Mouse (Mus musculus): ENCODE data around the gene Ago4. TPM values are rescaled to one million over a fixed set of nuclear protein-coding genes. Genes with fewer than 3 reads are reported as not detected.
"Not testable (repeated sequence)": the region's sequence is repeated elsewhere in the genome, so short reads cannot be mapped to it uniquely, and the experiment has no call there.

Gene Ago4
- total RNA-seq (2021) = 6.4 and 8.8 TPM in 2 replicates
- long read RNA-seq, full-length matches to known transcripts = 2 of 6 reads
- long read RNA-seq, partial matches to known transcripts = 3 of 6 reads
- long read RNA-seq, other reads (novel, unspliced or antisense) = 1 of 6 reads

DNA sequence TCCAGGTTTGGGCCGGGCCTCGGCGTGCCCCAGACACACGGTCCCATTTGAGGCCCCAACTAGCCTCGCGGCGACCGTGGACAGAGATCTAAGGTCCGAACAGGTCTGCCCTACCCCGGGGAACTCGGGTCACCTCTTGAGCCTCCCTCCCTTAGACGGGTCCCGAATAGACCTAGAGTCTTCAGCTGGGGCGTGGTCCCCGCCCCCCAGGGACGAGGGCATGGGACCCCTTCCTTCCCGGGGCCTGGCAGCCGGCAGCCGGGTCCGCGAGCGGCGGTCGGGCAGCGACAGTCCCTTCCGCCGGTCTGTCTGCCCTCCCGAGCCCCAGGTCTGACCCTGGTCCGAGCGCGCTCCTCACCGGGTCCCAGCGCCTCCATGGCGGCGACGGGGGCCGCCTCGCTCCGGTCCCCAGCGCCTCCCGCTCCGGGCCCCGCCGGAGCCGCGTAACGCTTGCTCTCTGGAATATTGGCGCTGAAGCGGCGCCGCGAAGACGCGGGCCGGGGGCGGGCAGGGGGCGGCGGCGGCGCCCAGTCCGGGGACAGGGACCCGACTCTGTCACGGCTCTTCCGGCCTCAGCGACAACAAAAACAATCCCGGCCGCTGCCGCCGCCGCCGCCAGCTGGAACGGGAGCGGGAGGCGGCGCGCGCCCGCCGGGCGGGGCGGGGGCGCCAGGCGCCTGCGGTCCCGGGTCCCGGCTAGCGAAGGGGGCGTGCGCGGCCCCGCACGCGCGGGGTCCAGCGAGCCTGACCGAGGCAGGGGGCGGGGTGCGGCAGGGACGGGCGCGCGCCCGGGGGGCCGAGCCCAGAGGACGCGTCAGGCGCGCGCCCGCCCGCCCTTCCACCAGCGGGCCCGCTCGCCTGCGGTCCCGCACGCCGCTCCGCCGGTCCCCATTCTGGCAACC, at the start of gene Ago4:
Ago4 (minus strand) TSS at position 646 of the 902 bp plus-strand sequence.
- DNase-seq = peak; percentile 71

DNA sequence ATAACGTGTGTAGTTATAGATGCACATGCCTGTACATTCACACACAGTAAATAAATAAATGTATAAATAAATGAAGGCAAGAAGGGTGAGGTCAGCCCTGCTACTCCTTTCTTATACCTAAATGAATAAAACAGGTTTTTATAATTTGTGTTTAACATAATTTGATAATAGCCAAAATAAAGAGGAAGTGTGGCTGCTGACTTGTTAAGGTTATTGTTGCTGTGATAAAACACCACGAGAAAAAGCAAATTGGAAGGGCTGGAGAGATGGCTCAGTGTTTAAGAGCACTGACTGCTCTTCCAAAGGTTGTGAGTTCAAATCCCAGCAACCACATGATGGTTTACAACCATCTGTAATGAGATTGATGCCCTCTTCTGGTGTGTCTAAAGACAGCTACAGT, 45.8 kb upstream of the Ago4 start:
- no peak for DNase-seq

DNA sequence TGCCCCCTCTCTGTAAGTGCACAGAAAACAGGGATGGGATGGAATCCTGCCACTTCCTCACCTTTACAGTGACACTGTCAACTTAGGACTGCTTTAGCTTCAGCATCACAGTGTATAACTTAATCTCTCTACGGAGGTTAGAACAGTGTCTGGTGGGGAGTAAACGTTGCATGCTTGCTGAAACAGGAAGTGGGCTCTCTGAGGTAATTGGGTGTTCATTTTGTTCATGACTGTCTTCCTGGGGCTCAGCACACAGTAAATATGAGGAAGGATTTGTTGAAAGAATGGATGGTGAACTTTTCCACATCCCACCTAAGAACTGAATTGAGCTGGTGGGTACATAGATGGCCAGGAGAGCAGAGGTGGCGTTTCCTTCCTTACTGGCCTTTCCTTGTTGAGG, 44.6 kb upstream of the Ago4 start:
- DNase-seq = no peak

DNA sequence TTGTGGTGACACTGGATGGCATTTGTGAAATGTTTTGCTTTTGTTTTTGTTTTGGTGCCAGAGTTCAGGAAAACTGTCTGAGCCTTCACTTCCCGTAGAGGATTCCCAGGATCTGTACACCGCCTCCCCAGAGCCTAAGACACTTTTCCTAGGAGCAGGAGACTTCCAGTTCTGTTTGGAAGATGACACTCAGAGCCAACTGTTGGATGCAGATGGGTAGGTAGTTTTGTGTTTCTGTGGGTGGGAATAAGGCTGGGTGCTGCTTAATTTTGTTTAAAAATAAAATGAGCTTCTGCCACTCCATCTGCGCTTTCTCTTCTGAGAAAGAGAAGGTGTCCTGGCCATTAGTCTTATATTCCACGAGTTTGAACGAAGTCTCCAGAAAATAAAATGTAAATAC, 43.0 kb upstream of the Ago4 start:
- DNase-seq = no peak

DNA sequence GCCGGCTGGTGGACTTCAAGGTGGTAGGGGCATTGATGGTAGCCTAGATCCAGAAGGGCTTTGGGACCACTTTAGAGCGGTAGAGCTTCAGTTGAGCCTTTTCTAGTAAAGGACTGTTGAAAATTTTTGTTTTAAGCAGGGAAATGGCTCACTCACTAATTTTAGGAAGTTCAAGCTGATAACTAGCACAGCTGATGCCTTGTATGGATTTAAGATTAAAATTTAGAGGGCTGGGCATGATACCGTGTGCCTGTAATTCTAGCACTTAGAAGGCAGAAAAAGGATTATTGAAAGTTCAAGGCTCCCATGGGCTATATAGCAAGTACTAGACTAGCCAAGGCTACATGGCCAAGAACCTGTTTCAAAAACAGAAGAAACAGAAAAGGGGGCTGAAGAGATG, 36.5 kb upstream of the Ago4 start:
- no peak for DNase-seq

DNA sequence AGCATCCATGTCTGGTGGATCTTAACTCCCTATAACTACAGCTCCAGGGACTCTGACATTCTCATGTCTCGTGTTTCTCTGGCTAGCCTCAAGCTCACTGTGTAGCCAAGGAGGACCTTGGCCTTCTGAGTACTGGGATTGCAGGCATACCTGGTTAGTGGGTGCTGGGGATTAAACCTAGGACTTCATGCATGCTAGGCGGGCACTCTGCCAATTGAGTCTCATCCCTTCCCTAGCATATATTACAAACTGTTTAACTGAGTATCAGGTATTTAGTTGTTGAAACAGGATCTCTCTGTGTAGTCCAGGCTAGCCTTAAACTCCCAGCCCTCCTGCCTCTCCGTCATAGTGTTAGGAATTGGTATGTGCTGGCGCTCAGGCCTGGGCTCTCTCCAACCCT, 34.0 kb upstream of the Ago4 start:
- no peak for DNase-seq

DNA sequence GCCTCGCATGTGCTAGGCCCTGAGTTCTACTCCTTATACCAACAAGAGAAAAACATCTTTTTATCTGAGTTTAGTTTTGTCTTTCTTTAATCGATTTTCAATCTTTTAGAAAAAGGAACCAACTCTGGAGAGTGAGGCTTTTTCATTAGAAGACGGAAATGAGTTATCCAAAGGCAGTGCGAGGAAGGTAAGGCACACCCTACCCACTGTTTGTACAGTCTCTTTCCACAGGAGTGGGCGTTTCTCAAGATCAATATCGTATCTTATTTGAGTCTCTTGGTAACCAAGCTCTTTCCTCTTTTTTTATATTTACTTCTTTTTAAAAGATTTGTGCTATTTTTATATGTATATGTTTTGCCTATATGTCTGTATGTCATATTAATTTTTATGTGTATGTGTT, 30.5 kb upstream of the Ago4 start:
- DNase-seq = no peak

DNA sequence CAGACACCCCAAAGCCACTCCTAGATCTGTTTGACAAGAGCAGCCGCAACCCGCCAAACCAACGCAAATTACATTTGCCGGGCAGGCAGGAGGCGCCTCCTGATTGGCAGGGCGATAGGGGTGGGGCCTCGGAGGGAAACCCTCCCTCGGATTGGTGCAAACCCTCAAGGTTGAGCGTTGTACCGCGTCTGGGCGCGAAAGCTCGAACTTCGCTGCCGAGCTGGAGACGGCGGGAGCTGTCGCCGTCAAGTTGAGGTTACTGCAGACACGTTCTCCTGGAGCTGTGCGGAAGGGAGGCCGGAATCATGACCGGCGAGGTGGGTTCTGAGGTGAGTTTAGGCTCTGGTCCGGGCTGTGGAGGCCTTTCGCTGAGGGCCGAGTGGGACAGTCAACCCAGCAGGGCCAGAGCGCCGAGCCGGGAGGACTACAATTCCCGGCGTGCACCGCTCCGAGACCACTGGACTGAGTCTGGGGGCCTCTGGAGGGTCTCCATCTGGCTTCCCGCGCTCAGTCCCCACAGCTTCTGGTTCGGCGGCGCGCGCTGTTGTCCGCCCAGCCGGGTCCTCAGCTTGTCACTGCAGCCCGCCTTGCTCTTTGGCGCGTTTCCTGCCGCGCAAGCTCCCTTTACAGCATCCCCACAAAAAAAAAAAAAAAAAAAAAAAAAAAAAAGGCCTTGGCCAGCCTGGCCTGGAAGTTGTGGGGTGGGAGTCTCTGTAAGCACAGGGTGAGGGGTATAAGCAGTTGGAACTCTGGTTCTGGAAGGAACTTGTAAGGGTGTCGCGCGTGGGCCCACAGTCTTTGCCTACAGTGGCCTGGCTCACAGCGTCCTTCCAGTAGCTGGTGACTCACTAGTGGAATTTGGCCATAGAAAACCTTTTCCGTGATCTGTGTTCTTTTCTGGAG, 23.8 kb upstream of the Ago4 start, which contains the start of gene Clspn:
Clspn (plus strand) TSS at position 127 of the 903 bp plus-strand sequence.
- peak; percentile 90 for DNase-seq

DNA sequence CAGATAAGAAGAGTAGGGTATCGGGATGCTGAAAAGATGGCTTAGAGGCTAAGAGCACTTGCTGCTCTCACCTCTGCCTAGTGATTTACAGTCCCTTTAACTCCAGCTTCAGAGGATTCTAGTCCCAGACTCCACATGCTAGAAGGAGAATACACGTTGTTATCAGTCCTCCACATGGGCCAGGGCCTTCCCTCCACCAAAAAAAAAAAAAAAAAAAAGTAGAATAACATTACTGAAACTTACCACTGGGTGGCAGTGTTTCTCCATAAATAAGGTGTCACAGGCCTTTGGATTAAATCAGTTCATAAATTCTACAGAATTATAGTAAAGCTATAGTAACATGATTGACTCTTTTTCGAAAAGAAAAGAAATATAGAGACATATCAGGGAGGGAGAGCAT, 21.2 kb upstream of the Ago4 start:
- no peak for DNase-seq

DNA sequence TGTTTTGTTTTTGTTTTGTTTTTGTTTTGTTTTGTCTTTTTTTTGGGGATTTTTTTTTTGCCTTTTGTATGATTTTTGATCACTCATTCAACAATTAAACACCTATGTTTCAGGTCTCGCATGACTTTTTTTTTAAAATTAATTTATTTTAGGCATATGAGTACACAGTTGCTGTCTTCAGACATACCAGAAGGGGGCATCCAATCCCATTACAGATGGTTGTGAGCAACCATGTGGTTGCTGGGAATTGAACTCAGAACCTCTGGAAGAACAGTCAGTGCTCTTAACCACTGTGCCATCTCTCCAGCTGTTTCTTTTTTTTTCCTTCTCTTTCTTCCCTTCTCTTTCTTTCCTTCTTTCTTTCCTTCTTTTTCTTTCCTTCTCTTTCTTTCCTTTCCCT, 20.4 kb upstream of the Ago4 start:
- no peak for DNase-seq

DNA sequence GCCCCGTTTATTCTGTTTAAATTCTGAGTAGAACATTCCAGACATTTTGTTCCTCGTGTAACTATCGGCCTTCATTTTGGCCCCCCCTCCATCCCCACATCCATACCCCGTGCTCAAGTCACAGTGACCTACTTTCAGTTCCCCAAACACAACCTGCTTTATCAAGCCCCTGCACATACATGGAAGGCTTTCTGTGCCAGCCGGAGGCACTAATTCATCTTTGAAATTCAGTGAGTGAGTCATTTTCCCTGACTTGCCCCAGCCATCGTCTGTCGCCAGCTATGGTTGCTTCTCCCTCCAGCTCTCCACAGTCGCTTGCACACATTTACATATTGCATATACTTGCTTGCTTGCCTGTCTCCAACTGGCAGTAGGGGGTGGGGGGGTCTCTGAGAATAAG, 19.8 kb upstream of the Ago4 start:
- peak; percentile 14 for DNase-seq

DNA sequence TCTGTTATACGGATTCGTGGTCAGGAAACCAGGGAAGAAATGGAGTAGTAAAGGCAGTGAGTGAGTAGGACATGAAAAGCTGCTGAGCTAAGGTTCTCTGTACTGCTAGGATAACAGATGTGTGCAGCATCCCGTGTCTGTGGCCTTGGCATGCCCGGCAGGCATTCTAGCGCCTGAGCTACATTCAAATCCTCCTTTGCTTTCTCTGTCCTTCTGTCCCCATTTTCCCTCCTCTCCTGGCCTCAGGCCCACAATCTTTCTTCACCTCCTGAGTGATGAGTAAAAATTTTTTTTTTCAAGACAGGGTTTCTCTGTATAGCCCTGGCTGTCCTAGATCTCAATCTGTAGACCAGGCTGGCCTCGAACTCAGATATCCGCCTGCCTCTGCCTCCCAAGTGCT, 18.9 kb upstream of the Ago4 start:
- DNase-seq = peak; percentile 13

DNA sequence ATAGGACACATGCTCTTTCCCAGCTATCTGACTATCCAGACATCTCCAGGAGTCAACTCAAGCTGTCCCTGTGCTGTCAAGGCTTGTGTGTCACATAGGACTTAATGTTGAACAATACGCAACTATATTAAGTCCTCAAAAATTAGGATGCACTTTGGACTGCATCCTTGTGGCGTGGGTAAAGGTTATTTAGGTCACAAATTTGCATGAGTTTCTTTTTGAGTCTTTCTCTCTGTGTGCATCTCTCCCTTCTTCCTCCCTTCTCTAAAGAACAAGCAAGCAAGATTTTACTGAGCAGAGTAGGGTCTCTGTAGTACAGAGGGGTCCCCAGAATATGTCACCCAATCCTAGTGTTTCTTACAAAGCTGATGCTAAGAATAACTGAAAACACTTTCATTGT, 12.9 kb upstream of the Ago4 start:
- DNase-seq = no peak

DNA sequence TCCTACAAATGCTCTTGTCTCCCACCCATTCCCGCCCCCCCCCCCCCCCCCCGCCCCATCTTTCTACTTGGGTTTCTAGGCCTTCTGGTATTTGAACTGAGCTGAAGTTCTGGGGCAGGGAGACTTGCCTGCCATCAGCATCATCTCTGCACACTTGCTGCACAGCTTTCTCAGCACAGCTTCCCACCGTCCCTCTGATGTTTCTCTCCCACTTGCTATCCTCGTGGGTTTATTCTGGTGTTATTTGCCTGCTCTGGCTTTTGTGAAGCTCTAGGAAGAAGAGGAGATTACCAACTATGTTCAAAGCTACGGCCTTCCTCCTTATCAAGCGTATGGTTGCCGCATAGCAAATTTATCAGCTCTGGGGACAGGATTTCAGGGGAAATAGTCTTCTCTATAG, 12.4 kb upstream of the Ago4 start:
- DNase-seq = no peak

DNA sequence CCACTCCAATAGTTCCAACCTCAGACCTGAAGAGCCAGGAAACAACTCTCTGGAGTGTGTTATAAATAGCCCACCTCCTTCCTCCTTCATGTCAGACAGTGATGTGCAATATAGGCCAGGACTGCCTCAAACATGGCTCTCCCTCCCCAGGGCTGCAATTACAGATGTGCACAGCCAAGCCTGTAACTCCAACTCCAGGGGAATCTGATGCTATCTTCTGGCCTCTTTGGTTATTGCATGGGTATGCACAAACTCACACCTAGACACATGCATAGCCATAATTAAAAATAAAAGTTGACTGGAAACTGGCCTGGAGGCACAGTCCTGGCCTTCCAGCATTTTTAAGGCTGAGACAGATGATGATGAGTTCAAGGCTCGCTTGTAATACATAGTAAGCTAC, 11.7 kb upstream of the Ago4 start:
- no peak for DNase-seq

DNA sequence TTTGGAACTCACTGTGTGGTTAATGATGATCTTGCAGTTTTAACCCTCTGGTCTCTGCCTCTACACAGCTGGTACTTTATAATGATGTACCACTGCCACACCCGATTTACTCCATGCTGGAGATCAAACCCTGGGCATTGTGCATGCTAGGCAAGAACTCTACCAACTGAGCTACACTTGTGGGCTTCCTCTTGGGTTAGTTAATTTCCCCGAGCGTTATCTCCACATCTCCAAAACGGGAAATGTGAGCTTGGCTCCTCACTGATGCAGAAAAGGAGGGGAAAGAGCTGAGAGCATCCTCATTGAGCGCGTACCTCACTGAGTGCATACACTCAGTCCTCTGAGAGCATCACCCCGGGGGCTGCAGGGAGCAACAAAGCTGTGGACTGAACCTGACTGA, 9.6 kb upstream of the Ago4 start:
- DNase-seq = no peak

DNA sequence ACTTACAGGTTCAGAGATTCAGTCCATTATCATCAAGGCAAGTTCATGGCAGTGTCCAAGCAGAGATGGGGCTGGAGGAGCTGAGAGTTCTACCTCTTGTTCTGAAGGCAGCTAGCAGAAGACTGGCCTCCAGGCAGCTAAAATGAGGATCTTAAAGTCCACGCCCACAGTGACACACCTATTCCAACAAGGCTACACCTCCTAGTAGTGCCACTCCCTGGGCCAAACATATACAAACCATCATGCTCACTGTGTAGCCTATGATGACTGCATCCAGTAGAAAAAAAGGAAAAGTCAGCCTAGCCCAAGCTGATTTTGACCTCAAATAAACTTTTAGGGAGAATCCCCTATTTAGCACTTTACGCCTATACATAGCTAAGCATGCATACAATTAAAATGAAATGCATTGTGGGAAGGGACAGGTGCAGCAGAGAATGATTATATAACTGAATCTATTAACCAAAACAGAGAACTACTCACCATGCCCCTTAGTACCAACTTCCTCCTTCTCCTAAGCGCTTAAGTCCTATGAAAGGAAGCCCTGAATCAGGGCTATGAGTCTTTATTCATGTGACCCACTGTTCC, 7.3 kb upstream of the Ago4 start:
- no peak for DNase-seq

DNA sequence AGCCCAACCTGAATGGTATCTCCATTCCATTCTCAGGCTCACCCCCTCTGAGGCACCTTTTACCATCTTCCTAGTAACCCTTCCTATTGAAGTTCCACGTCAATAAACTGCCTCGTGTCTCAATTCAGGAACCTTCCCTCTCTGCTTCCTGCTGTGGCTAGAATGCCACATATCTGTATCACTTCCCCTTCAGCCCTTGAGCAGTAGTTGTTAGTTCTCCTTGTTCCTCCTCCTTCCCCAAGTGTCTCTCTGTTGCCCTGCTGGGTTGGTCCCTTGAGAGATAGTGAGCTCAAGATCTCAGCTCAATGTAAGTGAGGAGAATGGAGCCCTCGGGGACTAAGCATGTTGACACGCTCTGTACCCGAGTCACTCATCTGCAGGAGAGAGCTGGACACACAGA, 3.6 kb upstream of the Ago4 start:
- DNase-seq = no peak

DNA sequence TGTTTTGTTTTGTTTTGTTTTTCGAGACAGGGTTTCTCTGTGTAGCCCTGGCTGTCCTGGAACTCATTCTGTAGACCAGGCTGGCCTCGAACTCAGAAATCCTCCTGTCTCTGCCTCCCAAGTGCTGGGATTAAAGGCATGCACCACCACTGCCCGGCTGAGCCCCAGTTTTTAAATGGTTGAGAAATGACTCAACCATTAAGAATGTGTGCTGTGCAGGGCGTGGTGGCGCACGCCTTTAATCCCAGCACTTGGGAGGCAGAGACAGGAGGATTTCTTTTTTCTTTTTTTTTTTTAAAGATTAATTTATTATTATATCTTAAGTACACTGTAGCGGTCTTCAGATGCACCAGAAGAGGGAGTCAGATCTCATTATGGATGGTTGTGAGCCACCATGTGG, 2.4 kb upstream of the Ago4 start:
- not testable (repeated sequence) for DNase-seq

DNA sequence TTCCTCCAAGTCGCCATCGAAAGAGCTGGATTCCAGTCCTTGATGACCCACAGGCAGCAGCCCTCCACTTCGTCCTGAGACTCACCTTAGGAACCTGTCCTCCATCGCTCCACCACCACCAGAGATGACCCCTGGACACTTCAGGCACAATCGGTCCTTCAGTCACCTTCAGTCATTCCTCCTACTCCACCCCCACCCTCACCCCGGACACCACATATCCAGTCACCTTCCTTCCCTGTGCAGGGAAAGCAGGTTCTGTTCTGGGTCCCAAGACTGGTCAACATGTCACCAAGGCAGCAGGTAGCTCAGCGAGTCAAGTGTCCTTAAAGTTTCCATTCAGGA, 428 bp upstream of the Ago4 start:
- DNase-seq = no peak

DNA sequence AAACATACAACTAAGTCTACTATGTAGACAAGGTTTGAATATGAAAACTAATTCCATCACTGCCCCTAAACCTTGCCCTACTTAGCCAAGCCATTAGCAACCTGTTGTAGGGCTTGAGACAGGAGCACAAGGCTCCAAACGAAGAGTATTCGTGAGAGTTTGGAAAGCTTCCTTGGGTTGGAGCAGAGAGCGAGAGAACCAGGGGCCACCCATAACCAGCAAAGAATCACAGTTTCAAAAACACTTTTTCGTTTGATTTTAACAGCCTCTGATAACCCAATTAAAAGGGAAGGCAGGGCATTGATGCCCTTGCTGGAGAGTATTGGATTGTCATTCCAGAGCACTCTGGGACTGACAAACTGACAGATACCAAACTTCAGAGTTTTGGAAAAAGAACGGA, 980 bp downstream of the Ago4 start:
- no peak for DNase-seq

DNA sequence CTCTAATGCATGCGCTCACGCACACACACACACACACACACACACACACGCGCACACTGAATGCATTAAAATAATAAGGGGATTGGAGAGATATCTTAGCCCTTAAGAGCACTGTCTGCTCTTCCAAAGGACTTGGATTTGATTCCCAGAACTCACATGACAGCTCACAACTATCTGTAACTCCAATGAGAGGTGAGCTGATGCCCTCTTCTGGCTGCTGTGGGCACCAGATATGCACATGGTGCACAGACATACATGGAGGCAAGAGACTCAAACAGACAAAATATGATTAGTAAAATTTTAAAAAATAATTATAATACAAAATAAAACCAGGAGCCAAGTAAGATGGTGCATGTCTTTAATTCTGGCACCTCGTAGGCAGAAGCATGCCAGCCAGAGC, 6.4 kb downstream of the Ago4 start:
- DNase-seq = no peak

DNA sequence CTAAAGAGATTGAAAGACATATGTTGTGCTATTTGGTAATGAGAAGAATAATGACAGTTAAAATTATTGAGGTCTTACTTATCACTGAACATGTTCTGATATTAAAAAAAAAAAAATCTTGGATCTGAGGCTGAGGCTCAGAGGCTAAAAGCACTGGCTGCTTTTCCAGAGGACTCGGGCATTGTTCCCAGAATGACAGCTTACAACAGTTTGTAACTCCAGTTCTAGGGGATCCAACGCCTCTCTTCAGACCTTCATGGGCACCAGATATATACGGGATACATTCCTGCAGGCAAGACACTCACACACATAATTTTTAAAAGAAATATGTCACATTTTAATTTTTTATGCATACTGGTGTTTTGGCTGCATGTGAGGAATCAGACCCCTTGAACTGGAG, 7.1 kb downstream of the Ago4 start:
- DNase-seq = no peak
